Mouse (Mus musculus): ENCODE results near the gene Napsa. TPM values are rescaled to one million over a fixed set of nuclear protein-coding genes. Genes with fewer than 3 reads are reported as not detected.

Gene Napsa
- total RNA-seq, 4 experiments from 2014 or later = 0.65 TPM; not detected in 3

GRCm38 (mm10) chr7:44570989-44571388 lies 1.2 kb upstream of the Napsa start:
- DNase-seq (ENCODE audit: low spot score in 2 of 2) = no peak

- DNase-seq (ENCODE audit: low spot score in 2 of 2) = no peak
Measured at GRCm38 (mm10) chr7:44571811-44572210, 369 bp upstream of the Napsa start.

- no peak for DNase-seq (ENCODE audit: low spot score in 2 of 2)
Measured at GRCm38 (mm10) chr7:44572956-44573484, 840 bp downstream of the Napsa start.

GRCm38 (mm10) chr7:44576333-44576844 lies 4.2 kb downstream of the Napsa start:
- DNase-seq (ENCODE audit: low spot score in 2 of 2) = no peak

- DNase-seq (ENCODE audit: low spot score in 2 of 2) = no peak
Measured at GRCm38 (mm10) chr7:44581637-44582036, 9.5 kb downstream of the Napsa start.

- no peak for DNase-seq (ENCODE audit: low spot score in 2 of 2)
Measured at GRCm38 (mm10) chr7:44582709-44583108, 10.5 kb downstream of the Napsa start.

GRCm38 (mm10) chr7:44583146-44583545 lies 11.0 kb downstream of the Napsa start:
- no peak for DNase-seq (ENCODE audit: low spot score in 2 of 2)

GRCm38 (mm10) chr7:44584265-44584804 lies 12.2 kb downstream of the Napsa start:
- no peak for DNase-seq (ENCODE audit: low spot score in 2 of 2)

- DNase-seq (ENCODE audit: low spot score in 2 of 2) = no peak
Measured at GRCm38 (mm10) chr7:44584921-44585320, 12.7 kb downstream of the Napsa start.

GRCm38 (mm10) chr7:44585606-44586005 lies 13.4 kb downstream of the Napsa start:
- DNase-seq (ENCODE audit: low spot score in 2 of 2) = no peak

GRCm38 (mm10) chr7:44586518-44586917 lies 14.3 kb downstream of the Napsa start:
- peak in 1 of 2 experiments; percentile 76 for DNase-seq (ENCODE audit: low spot score in 2 of 2)

- DNase-seq (ENCODE audit: low spot score in 2 of 2) = peak; percentile 83 to 86
Measured at GRCm38 (mm10) chr7:44586930-44587329, 14.8 kb downstream of the Napsa start.

- DNase-seq (ENCODE audit: low spot score in 2 of 2) = no peak
Measured at GRCm38 (mm10) chr7:44587676-44588075, 15.5 kb downstream of the Napsa start.

- DNase-seq (ENCODE audit: low spot score in 2 of 2) = no peak
Measured at GRCm38 (mm10) chr7:44588338-44588737, 16.2 kb downstream of the Napsa start.

GRCm38 (mm10) chr7:44589149-44589548 lies 17.0 kb downstream of the Napsa start:
- peak; percentile 71 to 77 for DNase-seq (ENCODE audit: low spot score in 2 of 2)

GRCm38 (mm10) chr7:44589946-44590345 lies 17.8 kb downstream of the Napsa start:
- no peak for DNase-seq (ENCODE audit: low spot score in 2 of 2)

GRCm38 (mm10) chr7:44590402-44591347 lies 18.5 kb downstream of the Napsa start, which contains the start of gene Kcnc3:
Gene Kcnc3, plus strand, starts transcription at chr7:44590664.
- DNase-seq (ENCODE audit: low spot score in 2 of 2) = peak; percentile 90 to 95

- no peak for DNase-seq (ENCODE audit: low spot score in 2 of 2)
Measured at GRCm38 (mm10) chr7:44591348-44592116, 19.4 kb downstream of the Napsa start.

- DNase-seq (ENCODE audit: low spot score in 2 of 2) = no peak
Measured at GRCm38 (mm10) chr7:44593051-44593450, 20.9 kb downstream of the Napsa start.

- peak; percentile 85 to 87 for DNase-seq (ENCODE audit: low spot score in 2 of 2)
Measured at GRCm38 (mm10) chr7:44593775-44594174, 21.6 kb downstream of the Napsa start.

GRCm38 (mm10) chr7:44594291-44594690 lies 22.1 kb downstream of the Napsa start:
- DNase-seq (ENCODE audit: low spot score in 2 of 2) = peak in 1 of 2 experiments; percentile 84

All from layer of hippocampus, adult 8-10 months (tissue).